Mouse (Mus musculus) thymus, postnatal 36 days (tissue): ENCODE measurements around the gene Gga3.
A peak's percentile ranks its signal among the peaks of the same experiment; 100 is the strongest.

Experiments used
- DNase-seq, 2 experiments: peaks; one replicate each; pipeline ENCODE4 v3.0.0; 2022; ENCODE audit warnings: mixed read lengths in 2 of 2

Gene Gga3

DNA sequence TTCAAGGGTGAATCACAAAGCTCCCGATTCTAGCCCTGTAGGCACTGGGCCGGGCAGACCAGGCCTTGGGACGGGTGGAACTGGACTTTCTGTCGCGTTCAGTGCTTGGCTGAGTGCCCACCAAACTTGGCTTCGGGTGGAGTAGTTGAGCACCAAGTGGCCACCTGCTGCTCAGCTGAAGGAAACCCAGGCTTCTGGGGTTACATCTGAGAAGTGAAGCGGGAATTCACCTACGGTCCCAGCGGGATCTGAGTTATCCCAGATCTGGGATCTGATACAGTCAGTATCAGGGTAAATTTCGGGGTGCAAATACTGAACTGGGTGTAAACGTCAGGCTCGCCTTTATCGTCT is 8.2 kb upstream of the Gga3 start:
- DNase-seq, result peak; percentile 41 to 54

DNA sequence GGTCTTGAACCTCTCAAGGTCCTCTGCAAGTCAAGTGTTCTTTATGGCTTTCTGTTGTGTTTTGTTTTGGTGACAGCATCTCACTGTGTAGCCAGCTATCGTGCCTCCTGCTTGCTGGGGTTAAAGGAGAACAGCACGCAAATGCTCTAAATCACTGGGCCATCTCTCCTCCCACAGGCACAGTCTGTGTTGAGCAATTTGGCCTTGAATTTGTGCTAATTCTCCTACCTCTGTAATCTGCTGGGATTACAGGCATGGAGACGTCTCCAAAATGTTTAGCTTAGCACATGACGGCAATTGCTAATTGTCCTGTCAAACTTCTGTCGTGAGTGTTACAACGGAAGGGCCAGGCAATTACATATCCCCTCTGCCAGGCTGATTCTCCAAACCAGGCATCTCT is 7.3 kb upstream of the Gga3 start:
- no peak for DNase-seq

DNA sequence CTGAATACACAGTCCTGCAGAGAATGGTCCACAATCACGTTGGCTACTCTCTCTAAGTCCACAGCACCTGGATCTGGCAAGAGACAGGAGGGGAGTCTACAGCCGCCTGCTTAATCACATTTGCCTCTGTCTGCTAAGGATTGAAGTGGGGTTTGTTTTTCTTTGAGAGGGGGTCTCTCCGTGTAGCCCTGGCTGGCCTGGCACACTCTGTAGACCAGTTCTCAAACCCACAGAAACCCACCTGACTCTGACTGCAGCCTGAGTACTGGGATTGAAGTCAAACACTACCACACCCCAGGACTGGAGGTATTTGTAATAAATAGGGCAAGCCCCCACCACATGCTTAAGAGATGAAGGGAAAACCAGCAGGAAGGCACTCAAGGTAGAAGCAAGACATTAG is 5.7 kb upstream of the Gga3 start:
- no peak for DNase-seq

DNA sequence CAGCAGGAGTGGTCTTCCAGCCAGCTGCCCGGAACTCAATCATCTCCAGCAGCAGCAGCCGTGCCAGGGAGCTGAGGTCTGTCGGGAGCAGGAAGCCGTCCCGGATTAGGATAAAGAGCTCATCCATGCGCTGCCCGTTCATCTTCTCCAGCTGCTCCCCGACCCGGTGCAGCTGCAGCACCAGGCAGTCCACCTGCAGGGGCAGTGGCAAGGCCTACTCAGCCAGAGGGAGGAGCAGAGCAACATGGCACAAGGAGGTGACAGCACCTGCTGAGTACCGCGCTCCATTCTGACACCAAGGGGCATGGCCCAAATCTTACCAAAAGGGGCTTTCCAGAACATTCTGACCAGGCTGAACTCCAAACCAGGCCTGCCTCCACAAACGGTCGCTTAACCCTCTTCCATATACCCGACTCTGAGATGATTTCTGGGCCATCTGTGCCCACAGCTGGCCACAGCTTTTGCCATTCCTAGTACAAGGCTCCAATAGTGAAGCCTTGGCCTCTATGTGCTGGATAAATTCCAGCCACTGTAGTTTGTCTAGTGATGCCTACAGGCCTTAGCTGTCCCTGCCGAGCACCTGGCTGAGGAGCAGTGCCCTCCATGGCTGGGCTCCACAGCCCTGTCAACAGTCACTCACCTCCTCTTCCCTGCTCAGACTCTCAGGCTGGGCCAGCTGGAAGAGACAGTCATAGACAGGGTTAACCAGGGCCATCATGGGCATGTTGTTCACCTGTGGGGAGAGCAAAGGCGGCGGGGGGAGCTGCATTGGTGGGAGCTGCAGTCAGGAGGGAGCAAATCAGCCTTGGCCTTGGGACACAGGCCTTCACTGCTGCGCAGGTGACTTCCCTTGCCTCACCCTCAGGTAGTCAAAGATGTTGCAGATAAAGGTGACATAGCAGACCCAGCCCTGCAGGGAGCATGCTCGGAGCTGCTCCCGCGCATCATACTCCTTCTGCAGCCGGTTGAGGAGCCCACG is 4.9 kb upstream of the Gga3 start:
- DNase-seq, result no peak

DNA sequence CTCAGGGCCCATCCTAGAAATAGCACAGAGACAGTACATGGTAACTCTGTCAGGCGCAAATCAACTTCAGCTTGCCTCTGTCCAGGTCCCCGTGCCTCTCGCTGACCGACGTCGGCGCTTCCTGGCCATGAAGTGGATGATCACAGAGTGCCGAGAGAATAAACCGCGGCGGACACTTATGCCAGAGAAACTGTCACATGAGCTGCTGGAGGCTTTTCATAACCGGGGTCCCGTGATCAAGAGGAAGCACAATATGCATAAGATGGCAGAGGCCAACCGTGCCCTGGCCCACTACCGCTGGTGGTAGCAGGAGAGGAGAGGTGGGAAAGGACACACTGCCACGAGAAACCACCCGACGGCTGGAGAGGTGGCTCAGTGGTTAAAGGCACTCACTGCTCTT is 2.9 kb upstream of the Gga3 start:
- DNase-seq, result no peak

DNA sequence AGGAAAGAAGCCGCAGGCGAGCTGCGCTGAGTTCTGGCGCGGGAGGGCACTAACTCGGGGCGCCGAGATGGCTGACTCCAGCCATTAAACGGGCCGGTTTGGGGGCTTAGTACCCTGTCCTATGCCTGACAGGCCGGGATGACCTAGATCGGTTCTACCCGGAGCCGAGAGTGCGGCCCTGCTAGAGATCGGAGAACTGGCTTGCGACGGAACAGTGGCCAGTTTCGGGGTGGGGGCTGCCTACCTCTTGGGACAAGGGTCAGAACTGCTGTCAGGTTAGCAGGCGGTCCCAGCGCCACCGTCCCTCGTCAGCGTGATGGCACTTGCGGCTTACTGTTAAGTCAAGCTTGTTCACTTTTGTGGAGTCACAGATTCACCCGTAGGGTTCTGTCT is 449 bp upstream of the Gga3 start:
- DNase-seq, result peak in 1 of 2 experiments; percentile 55

DNA sequence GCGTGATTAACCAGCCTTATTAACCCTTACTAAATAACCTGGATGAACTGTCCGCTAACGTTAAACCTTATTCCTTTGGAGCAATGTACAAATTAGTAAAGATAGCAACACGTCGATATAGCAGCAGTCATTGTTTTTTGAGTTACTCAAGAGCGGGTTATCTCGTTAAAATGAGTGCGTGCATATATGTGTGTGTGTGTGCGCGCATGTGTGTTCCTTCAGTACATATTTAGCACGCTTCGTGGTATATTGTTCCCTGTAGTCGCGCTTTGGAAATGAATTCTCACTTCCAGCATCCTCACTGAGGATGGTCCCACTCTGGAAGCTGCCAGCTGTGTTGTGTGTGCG is 749 bp downstream of the Gga3 start:
- no peak for DNase-seq

DNA sequence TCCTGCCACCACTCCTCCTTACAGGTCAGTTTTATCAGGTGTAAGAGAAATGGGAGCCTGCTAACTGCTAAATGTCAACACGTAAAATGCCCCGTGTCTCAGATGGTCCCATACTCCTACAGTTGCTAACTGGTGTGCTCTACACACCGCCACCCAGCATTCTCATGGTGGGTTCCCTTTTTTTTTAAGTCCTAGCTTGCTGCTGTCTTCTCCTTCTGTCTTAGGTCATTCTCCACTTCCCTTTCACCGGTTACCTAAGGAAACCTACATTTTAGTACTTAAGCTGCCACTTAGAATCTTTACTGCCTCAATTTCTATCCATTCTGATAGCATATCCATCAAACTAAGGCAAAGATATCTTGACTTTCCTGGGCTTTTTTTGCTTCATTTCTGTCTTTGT is 2.7 kb downstream of the Gga3 start:
- no peak for DNase-seq

DNA sequence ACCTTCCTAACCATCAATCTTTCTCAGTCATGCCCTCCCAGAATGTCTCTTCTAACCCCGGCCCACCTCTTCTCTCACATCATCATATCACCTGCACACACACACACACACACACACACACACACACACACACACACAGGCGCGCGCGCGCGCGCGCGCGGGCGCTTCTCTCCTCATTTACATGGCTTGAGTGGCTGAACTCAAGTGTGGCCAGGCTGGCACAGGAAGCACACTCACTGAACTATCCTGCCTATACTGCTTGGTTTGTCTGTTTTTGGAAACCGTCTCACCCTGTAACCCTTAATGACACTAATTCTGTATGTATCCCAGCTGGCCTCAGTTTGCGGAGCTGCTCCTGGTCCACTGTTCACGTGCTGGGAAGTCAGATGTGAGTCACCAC is 3.1 kb downstream of the Gga3 start:
- no peak for DNase-seq

DNA sequence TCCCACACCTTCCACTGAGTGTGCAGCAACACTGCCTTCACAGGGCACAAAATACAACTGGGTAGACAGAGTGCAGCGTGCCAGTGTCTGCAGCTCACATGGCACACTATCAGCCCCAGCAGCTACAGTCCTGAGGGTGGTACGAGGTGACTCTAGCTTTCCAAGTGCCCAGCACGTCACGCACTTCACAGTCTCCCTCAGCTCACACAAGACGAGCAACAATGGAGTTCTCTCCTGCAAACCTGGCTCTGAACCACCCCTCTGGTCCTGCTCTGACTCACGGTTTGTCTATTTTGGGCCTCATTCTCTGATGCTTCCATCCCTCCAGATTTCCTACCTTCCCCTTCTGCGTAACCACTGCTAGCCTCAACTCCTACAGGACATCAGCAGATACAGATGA is 4.1 kb downstream of the Gga3 start:
- DNase-seq, result no peak

DNA sequence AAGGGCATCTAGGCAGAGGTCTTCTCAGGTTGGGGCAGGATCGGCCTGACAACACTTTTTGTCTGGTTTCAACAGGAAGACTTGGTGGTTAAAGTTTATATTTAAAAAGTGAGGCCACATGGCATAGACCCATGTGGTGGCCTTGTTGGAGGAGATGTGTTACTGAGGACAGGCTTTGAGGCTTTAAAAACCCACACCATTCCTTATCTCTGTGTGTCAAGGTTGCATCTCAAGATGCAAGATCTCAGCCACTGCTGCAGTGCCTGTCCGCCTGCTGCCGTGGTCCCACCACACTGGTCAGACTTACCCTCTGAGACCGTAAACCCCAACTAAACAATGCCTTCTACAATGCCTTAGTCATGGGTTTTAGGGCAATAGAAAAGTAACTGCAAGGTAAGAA is 5.5 kb downstream of the Gga3 start:
- DNase-seq, result no peak

DNA sequence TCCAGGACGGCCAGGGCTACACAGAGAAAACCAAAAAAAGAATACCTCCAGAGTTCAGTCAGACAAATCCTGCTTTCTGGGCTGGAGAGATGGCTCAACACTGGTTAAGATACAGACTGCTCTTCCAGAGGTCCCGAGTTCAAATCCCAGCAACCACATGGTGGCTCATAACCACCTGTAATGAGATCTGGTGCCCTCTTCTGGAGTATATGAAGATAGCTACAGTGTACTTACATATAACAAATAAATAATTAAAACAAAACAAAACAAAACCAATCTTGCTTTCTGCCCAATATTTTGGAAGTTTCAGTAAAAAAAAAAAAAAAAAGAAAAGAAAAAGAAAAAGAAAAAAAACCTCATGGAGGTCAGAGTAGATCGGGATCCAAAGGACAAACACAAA is 8.6 kb downstream of the Gga3 start:
- no peak for DNase-seq

DNA sequence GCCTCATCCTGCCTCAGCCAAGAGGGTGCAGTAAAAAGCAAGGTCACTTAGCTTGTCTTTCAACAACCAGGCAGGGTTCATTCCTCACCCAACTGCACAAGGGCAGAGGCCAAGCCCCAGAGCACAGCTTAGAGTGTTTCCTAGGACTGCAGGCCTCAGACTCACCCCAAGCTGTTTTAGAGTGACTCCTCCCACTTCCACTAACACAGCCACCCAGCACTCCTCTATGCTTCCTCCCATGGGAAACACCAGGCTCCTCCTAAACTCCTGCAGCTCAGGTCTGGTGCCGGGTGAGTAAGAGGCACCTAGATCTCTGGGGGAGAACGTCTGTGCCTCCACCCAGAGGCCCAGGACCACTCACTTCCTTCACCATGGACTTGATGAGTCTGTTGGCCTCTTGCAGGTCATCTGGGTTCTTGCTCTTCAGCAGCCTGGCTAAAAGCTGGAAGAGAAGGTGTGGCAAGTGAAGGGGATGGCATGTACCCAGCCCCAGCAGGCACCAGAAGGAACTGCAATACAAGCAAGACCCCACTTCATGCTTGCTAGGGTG is 13.2 kb downstream of the Gga3 start:
- no peak for DNase-seq

DNA sequence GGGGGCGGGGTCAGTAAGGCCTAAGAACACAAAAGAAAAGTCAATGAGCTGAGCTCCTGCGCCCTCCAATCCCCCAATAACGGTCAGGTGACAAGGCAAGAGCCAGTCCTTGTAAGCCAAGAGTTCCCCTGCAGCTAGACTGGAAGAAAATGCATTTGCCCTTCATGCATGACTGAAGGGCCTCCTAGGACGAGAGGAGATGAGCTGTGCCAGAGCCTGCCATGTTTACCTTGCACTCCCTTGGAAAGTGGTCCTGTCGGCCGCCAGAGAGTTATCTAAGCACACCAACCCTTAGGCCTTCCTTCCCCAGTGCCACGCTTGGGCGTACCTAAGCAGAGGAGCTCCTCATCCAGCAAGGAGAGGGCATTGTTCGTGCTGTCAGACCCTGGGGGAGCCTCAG is 15.9 kb downstream of the Gga3 start:
- DNase-seq, result no peak

DNA sequence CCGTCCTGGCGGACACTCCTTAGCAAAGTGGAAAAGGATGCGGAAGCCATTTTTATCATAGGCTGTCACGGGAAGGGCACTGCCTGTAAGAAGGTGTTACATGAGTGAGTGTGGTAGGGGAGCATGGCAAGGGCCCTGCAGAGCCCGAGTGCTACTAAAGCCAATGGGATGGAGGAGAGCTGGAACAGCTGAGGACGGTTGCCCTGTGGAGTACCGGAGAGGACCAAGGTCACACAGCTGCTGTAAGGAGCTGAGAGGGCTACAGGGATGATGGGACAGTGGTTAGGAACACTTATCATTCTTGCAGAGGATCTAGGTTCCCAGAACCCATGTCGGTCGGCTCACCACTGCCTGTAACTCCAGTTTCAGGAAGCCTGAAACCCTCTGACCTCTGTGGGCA is 17.4 kb downstream of the Gga3 start:
- DNase-seq, result no peak

DNA sequence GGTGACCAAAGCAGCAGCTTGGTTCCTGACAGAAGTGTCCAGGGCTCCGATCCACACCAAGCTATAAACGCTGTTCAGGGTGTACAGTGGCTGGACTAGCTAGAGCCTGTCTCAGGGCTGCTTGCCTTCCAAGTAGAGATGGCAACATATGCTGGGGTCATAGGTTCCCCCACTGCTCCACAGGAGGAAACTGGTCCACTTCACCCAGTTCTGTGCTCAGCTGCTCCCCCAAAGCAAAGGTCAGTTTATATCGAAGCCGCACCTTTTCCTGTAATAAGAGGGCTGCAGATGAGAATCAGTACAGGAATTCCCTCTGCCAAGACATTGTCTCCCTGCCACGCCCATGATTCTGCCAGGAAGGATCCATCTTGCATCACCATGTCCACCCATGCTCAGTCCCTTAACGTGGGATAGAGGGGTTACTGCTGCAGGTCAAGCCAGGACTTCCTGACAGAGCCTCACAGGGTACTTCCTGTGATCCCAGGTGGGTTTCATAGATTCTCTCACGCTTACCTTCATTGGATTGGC is 18.2 kb downstream of the Gga3 start:
- no peak for DNase-seq

DNA sequence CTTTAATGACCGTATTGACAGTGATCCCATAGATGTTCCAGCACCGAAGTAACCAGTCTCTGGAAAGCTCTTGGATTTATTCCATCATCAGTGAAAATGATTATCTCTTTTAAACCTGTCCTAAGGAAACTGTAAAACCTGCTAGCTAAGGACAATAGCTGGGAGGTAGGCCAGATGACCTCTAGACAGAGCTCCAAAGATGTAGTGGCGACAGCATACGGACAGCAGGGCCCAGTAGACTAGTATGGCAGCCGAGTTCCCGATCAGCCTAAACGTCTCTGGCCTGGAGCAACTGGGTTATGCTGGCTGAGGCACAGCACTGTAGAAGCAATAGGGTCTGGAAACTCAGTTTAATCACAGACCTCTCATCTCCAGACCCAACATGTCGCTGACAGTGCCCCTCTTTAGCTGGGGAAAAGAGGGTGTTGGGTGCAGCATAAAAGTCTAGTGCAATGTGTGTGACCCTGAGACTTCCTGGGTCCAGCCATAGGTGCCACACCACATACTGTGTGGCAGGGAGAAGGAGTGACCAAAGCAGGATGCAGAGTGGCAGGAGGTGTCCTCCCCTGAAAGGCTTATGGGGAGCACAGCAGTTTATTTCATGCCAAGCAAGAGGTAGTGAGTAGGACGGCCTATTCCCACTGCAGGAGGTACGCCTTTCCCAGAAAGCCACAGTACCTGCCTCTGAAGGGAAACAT is 19.3 kb downstream of the Gga3 start:
- no peak for DNase-seq

DNA sequence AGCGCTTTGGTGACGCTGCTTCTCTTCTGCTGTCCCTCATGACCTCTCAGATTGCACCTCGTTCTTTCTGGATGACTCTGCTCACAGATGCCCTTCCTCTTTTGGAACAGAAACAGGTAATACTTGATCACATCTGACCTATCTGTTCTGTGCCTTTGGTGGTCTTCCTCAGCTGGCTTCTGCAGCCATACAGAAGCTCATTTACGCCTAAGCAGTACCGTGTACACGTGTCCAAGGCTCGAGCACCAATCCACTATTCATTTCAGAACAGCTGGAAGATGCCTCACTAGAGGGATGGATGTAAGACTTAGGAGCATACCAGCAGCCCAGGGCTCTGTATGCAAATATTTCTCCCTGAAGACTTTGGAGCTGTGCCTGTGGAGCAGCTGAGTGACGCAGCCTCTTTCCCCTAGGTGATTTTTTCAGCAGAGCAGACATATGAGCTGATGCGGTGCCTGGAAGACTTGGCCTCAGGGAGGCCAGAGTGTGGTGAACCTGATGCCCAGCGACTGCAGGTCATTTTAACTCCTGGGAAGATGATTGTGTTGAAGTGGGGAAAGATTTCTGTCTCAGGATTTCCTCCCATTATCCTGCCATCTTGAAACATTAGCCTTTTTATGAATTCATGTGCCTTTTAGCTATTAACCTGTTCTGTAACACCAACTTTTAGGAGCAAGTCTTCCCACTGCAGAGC is 20.8 kb downstream of the Gga3 start:
- DNase-seq, result no peak

DNA sequence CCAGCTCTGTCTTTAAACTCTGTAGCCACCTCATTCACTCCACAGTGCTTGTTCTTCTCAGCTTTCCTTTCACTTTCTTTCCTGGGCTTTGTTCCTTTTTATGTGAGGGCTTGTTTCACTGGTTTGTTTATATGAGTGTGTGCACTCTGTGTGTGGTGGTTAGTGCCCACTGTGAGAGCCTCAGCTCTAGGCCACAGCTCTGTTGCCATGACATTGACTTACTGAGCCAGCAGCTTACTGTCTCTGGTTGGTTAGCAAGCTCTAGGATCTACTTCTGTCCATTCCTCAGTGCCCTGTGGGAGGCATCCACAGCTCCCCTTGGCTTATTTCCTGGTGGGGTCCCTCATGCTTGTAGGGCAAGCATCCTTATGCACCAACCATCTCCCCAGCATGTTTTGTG is 24.8 kb downstream of the Gga3 start:
- DNase-seq, result no peak

DNA sequence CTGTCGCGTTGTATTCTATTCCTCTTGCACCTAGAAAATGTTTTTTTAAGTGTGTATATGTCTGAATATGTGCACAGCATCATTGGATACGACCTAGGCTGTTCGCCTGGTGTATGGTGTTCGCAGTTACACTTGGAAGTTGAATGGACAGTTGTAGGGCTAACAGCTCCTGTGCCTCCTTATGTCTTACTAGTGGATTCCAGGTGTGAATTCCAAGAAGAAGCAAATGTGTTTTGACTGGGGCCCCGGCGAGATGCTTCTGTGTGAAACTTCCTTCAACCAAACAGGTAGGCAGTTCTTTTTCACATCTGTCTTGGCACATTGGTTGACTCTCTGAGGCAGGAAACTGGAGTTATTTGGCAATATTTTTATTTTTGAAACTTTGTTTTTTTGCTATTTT is 38.9 kb downstream of the Gga3 start:
- no peak for DNase-seq

DNA sequence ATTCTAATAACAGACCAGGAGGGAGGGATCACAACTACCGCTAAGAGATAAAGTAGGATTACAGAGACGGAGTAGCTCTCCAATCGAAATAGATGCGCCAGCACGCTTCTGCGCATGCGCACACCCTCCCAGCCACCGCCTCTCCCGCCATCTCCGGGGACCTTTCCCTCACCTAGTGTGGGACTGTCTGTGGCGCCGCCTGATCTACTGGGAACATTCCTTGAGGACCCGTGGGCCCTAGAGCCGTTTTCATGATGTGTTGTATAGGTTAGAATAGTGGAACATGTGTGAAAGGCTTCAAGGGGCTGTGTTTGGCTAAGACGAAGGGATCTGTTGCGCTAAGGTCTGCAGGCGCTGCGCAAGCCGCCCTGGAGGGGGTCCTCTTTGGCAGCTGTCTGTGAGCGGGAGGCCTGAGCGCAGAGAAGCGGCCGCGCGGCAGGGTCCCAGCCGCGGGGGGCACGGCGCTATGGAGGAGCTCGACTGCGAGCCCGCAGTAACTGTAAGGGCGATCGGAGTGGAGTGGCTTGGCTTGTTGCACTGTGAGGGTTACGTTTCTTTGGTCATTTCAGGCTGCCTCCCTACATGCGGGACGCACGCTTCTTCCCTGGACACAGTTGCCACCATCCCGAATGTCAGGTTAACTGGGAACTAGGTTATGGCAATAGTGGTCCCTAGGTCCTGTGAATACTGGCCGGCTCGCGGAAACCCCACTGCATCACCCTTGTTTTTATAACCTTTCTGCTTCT is 39.6 kb downstream of the Gga3 start, which contains the start of gene Nup85:
Gene Nup85 (plus strand): TSS at position 371 of the 746 bp plus-strand sequence.
- peak; percentile 96 to 97 for DNase-seq

DNA sequence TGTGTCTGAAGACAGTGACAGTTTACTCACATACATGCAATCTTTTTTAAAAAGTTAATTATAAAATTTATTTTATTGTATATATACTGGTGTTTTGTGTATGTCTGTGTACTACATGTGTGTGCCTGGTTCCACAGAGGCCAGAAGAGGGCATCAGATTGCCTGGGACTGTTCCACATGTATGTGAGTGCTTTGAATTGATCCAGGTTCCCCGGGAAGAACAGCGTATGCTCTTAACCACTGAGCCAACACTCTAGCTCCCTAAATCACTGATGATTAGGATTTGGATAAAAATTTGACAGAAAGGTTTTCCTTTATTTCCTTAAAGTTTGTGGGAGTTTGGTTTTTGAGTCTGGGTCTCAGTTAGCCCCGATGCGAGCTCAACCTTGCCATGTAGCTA is 40.4 kb downstream of the Gga3 start:
- peak in 1 of 2 experiments; percentile 14 for DNase-seq
